Mouse (Mus musculus): Measurements from ENCODE around the gene Negr1. TPM values are rescaled to one million over a fixed set of nuclear protein-coding genes. Genes with fewer than 3 reads are reported as not detected.

Gene Negr1
- polyA plus RNA-seq, 1 experiment = not detected

DNA sequence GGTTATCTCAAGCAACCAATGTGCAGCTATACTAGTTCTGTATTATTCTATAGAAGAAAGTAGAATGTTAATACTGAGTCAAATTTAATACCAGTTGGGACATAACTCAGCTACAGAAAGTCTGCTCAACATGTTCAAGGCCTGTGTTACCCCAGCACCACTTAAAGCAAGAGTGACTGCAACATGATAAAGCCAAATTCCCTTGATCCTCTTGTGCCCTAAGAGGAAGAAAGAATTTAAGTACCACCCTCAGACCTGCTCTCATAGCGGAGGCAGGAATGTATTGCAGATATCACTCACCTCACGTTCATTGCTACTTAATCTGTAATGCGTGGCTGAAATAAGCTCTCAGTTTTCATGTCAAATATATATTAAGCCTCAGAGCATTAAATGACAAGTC, 631.5 kb downstream of the Negr1 start:
- no peaks in the 10 kb centered on the region for H3K9me3 ChIP-seq (replicated peaks; ENCODE audit: control insufficient read depth, insufficient read depth, low read length, poor library complexity, severe bottlenecking)
- H3K36me3 ChIP-seq (ENCODE audit: control insufficient read depth, insufficient read depth, low read length, poor library complexity, severe bottlenecking) = no peaks in the 10 kb centered on the region
- no peaks in the 10 kb centered on the region for H3K27me3 ChIP-seq (ENCODE audit: control insufficient read depth, insufficient read depth, low read length, poor library complexity, severe bottlenecking)
- no peak overlapping the region for H3K4me3 ChIP-seq (ENCODE audit: low read depth, low read length)
- no peak overlapping the region for H3K27ac ChIP-seq (ENCODE audit: insufficient read depth, low read length)
- TF ChIP-seq EP300 (IDR thresholded peaks at IDR 0.05; ENCODE audit: insufficient read depth, low read depth, low read length) = no peak
- TF ChIP-seq CTCF (IDR thresholded peaks at IDR 0.05; ENCODE audit: low read depth, low read length) = no peak
- TF ChIP-seq POLR2A (IDR thresholded peaks at IDR 0.05; ENCODE audit: insufficient read depth, low read length) = no peak
- no peaks in the 10 kb centered on the region for H3K4me1 ChIP-seq (ENCODE audit: control insufficient read depth, insufficient read depth, low read length)
- no peak overlapping the region for H3K9ac ChIP-seq (ENCODE audit: low read depth, poor library complexity, severe bottlenecking)

DNA sequence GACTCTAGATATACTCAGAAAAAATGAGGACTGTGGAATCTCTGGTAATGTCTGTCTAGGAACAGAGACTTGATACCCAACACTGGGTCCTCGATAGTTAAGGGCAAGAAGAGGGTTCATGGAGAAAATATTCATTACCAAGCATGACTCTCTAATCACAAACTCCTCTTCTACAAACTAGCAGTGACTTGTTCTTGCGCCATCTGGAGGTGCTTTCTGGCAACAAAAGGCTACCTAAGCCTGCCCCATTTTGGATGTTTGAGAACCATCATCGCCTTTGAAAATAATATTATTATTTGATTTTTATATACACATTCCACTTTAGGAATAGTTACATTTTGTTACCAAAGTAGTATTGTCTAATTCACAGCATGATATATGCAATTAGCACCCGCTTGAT, 637.1 kb downstream of the Negr1 start:
- Histone ChIP-seq H3K27ac (ENCODE audit: insufficient read depth, low read length) (no peak overlapping the region), H3K4me1 (ENCODE audit: control insufficient read depth, insufficient read depth, low read length) (no peaks in the 10 kb centered on the region), H3K27me3 (ENCODE audit: control insufficient read depth, insufficient read depth, low read length, poor library complexity, severe bottlenecking) (no peaks in the 10 kb centered on the region), H3K36me3 (ENCODE audit: control insufficient read depth, insufficient read depth, low read length, poor library complexity, severe bottlenecking) (no peaks in the 10 kb centered on the region), H3K9me3 (replicated peaks; ENCODE audit: control insufficient read depth, insufficient read depth, low read length, poor library complexity, severe bottlenecking) (no peaks in the 10 kb centered on the region), H3K4me3 (ENCODE audit: low read depth, low read length) (no peak overlapping the region), H3K9ac (ENCODE audit: low read depth, poor library complexity, severe bottlenecking) (no peak overlapping the region)
- TF ChIP-seq EP300 (IDR thresholded peaks at IDR 0.05; ENCODE audit: insufficient read depth, low read depth, low read length) = no peak
- no peak for TF ChIP-seq POLR2A (IDR thresholded peaks at IDR 0.05; ENCODE audit: insufficient read depth, low read length)
- no peak for TF ChIP-seq CTCF (IDR thresholded peaks at IDR 0.05; ENCODE audit: low read depth, low read length)

DNA sequence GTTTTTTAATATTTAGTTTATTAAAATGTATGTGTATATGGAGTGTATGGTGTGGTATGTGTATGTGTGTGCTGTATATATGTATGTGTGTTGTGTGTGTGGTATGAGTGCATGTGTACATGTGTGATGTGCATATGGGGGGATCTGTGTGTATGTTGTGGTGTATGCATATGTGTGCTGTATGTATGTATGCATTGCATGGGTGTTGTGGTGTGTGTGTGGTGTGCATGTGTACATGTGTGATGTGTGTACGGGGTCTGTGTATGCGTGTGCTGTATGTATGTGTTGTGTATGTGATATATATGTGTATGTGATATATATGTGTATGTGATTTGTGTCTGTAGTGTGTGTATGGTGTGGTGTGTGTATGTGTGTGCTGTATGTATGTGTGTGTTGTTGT, 640.1 kb downstream of the Negr1 start:
- Histone ChIP-seq H3K36me3 (ENCODE audit: control insufficient read depth, insufficient read depth, low read length, poor library complexity, severe bottlenecking) (no peaks in the 10 kb centered on the region), H3K9ac (ENCODE audit: low read depth, poor library complexity, severe bottlenecking) (no peak overlapping the region), H3K27ac (ENCODE audit: insufficient read depth, low read length) (no peak overlapping the region), H3K9me3 (replicated peaks; ENCODE audit: control insufficient read depth, insufficient read depth, low read length, poor library complexity, severe bottlenecking) (no peaks in the 10 kb centered on the region), H3K4me3 (ENCODE audit: low read depth, low read length) (no peak overlapping the region), H3K4me1 (ENCODE audit: control insufficient read depth, insufficient read depth, low read length) (no peaks in the 10 kb centered on the region), H3K27me3 (ENCODE audit: control insufficient read depth, insufficient read depth, low read length, poor library complexity, severe bottlenecking) (no peaks in the 10 kb centered on the region)
- TF ChIP-seq POLR2A (IDR thresholded peaks at IDR 0.05; ENCODE audit: insufficient read depth, low read length) (no peak), EP300 (IDR thresholded peaks at IDR 0.05; ENCODE audit: insufficient read depth, low read depth, low read length) (no peak), CTCF (IDR thresholded peaks at IDR 0.05; ENCODE audit: low read depth, low read length) (no peak)

DNA sequence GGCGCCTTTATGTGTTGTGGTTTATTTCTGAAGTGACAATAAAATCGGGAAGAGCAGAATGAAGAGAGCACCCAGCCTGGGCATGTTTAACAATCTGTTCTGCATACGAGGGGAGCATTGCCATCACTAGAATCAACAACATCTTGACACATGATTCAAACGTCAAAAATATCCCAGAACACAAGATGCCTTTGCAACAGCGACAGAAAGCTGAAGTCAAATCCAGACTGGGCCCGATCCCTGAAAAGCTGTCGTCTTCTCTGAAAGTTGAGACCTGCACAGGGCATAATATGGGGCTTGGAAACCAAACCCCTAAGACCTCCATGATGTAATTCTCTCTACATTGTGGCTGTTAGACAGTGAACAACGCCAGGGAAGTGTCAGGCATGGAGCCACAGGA, 642.0 kb downstream of the Negr1 start:
- TF ChIP-seq EP300 (IDR thresholded peaks at IDR 0.05; ENCODE audit: insufficient read depth, low read depth, low read length) = no peak
- no peak for TF ChIP-seq CTCF (IDR thresholded peaks at IDR 0.05; ENCODE audit: low read depth, low read length)
- TF ChIP-seq POLR2A (IDR thresholded peaks at IDR 0.05; ENCODE audit: insufficient read depth, low read length) = no peak
- Histone ChIP-seq H3K4me3 (ENCODE audit: low read depth, low read length) (no peak overlapping the region), H3K27ac (ENCODE audit: insufficient read depth, low read length) (no peak overlapping the region), H3K4me1 (ENCODE audit: control insufficient read depth, insufficient read depth, low read length) (no peaks in the 10 kb centered on the region), H3K27me3 (ENCODE audit: control insufficient read depth, insufficient read depth, low read length, poor library complexity, severe bottlenecking) (no peaks in the 10 kb centered on the region), H3K36me3 (ENCODE audit: control insufficient read depth, insufficient read depth, low read length, poor library complexity, severe bottlenecking) (no peaks in the 10 kb centered on the region), H3K9ac (ENCODE audit: low read depth, poor library complexity, severe bottlenecking) (no peak overlapping the region), H3K9me3 (replicated peaks; ENCODE audit: control insufficient read depth, insufficient read depth, low read length, poor library complexity, severe bottlenecking) (no peaks in the 10 kb centered on the region)

DNA sequence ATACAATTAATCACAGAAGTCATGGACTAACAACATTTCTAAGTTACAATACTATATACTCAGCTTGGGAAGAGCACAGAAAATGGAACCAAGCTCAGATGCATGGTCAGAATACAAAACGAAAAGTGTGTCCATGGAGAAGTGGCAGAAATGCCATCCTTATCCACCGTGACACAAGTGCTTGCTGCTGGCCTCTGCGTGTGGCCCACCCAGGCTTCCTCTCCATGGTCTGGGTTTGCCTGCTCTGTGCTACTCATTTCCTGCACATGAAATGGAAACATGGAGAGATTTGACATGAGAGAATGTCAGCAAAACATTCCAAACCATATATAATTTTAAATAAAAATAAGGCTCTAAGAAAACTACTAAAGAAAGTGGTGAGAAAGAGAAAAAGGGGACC, 645.2 kb downstream of the Negr1 start:
- Histone ChIP-seq H3K9me3 (replicated peaks; ENCODE audit: control insufficient read depth, insufficient read depth, low read length, poor library complexity, severe bottlenecking) (no peaks in the 10 kb centered on the region), H3K36me3 (ENCODE audit: control insufficient read depth, insufficient read depth, low read length, poor library complexity, severe bottlenecking) (no peaks in the 10 kb centered on the region), H3K27me3 (ENCODE audit: control insufficient read depth, insufficient read depth, low read length, poor library complexity, severe bottlenecking) (no peaks in the 10 kb centered on the region), H3K9ac (ENCODE audit: low read depth, poor library complexity, severe bottlenecking) (no peak overlapping the region), H3K4me1 (ENCODE audit: control insufficient read depth, insufficient read depth, low read length) (no peaks in the 10 kb centered on the region), H3K4me3 (ENCODE audit: low read depth, low read length) (no peak overlapping the region), H3K27ac (ENCODE audit: insufficient read depth, low read length) (no peak overlapping the region)
- TF ChIP-seq EP300 (IDR thresholded peaks at IDR 0.05; ENCODE audit: insufficient read depth, low read depth, low read length) = no peak

DNA sequence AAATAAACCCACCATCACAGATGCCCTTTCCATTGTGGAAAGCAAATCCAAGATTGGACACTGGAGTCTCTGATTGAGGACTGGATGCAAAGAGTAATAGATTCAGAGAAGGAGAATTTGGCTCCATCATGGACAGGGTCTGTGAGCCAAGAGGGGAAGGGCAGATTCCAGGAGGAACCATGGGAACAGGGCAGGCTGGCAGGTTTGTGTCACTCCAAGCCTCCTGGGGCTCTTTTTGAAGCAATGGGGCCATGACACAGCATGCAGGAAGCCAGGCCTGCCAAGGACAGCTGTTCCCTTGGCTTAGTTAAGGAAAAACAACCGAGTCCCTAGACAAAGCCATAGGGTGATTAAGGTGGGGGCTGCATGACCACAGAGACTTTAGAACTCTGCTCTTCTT, 647.4 kb downstream of the Negr1 start:
- Histone ChIP-seq H3K9ac (ENCODE audit: low read depth, poor library complexity, severe bottlenecking) (no peak overlapping the region), H3K36me3 (ENCODE audit: control insufficient read depth, insufficient read depth, low read length, poor library complexity, severe bottlenecking) (no peaks in the 10 kb centered on the region), H3K4me3 (ENCODE audit: low read depth, low read length) (no peak overlapping the region), H3K27ac (ENCODE audit: insufficient read depth, low read length) (no peak overlapping the region), H3K27me3 (ENCODE audit: control insufficient read depth, insufficient read depth, low read length, poor library complexity, severe bottlenecking) (no peaks in the 10 kb centered on the region), H3K4me1 (ENCODE audit: control insufficient read depth, insufficient read depth, low read length) (no peaks in the 10 kb centered on the region), H3K9me3 (replicated peaks; ENCODE audit: control insufficient read depth, insufficient read depth, low read length, poor library complexity, severe bottlenecking) (no peaks in the 10 kb centered on the region)
- TF ChIP-seq CTCF (IDR thresholded peaks at IDR 0.05; ENCODE audit: low read depth, low read length) (no peak), POLR2A (IDR thresholded peaks at IDR 0.05; ENCODE audit: insufficient read depth, low read length) (no peak), EP300 (IDR thresholded peaks at IDR 0.05; ENCODE audit: insufficient read depth, low read depth, low read length) (no peak)

Data from ES-Bruce4 (cell line).